Mouse (Mus musculus): ENCODE results near the gene 1700029F12Rik.
"Not testable (repeated sequence)": the region's sequence is repeated elsewhere in the genome, so short reads cannot be mapped to it uniquely, and the experiment has no call there.

1700029F12Rik gene

GRCm38 (mm10) chr13:97034262-97034661 lies at the start of gene 1700029F12Rik:
Gene 1700029F12Rik, minus strand, starts transcription at chr13:97034362.
- DNase-seq: no peak

- DNase-seq: no peak
These were observed 48.3 kb upstream of the 1700029F12Rik start for GRCm38 (mm10) chr13:97082432-97082831.

- no peak for DNase-seq
These were observed 46.5 kb upstream of the 1700029F12Rik start for GRCm38 (mm10) chr13:97080615-97081014.

- peak; percentile 66 to 70 for DNase-seq
These were observed 46.0 kb upstream of the 1700029F12Rik start for GRCm38 (mm10) chr13:97080201-97080600.

- no peak for DNase-seq
These were observed 43.4 kb upstream of the 1700029F12Rik start for GRCm38 (mm10) chr13:97077556-97077955.

DNA sequence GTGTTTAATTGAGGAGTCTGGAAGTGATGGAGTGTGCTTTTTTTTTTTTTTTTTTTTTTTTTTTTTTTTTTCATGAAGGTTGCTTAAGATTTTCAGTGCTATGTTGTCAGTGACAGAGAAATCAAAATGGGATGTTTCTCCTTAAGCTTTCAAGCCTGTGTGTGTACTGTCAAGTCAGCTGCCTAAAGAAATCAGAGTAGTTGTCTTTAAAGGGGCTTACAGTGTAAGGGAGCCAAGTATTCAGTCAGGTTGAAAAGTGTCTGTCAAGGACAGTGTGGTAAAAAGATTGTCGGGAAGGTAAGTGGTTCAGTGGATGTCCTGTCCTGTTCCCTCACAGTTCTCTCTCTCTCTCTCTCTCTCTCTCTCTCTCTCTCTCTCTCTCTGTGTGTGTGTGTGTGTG lies 39.3 kb upstream of the 1700029F12Rik start:
- no peak for DNase-seq

DNA sequence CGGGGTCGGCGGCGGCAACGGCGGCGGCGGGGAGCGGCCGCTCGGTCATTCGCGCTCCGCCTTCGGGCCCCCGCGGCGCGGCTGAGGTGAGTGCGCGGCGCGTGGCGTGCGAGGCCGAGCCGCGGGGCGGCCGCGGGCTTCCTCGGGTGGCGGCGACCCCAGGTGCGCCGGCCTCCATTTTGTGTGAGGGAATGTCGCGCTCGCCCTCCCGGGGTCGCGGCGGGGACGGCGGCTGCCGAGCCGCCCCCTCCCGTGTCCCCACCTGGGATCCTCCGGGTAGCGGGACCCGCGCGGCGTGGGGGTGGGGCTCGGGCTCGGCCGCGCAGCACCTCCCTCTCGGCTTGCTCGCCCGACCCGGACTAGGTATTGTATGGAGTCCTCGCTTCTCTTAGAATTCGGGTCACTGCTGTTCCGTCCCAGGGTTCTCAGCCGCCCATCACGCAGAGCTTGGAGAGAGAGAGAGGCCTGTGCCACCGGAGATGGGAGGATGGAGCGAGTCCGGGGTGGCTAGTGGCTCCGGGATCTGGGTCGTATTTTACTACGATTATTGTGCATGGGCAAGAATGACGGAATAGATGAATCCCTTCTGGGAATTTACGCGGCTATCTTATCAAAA lies 37.6 kb upstream of the 1700029F12Rik start:
- peak; percentile 44 to 59 for DNase-seq

DNA sequence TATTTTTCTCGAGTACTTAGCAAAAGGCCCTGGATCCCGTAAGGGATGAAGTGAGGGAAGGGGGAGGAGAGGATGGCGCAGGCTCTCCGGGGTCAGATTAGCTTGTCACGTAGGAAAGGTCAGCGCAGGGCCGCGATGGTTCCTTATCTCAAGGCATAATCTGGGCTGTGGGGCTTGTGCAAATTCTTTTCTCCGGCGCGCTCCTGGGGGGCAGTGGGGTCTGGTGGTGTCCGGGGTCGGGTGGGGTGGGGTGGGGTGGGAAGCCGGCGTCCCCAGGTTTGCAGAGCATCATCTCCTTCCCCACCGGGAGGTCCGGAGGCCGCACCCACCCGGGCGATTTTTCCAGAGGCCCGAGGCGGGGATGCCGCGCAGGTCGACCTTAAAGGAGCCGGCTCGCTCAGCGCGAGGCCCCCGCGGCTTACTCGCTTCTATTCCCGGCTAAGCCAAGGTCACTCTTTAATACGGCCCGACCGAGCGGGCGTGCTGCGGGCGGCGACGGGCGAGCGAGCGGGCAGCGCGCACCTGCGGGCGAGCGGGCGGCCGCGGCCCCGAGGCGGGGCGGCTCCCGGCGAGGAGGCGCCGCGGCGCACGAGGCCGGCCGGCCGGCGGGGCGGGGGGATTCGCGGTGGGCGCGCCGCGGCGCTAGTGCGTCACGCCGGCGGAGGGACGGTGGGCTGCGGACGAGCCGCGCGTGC lies 36.9 kb upstream of the 1700029F12Rik start:
- DNase-seq: peak; percentile 48 to 51

DNA sequence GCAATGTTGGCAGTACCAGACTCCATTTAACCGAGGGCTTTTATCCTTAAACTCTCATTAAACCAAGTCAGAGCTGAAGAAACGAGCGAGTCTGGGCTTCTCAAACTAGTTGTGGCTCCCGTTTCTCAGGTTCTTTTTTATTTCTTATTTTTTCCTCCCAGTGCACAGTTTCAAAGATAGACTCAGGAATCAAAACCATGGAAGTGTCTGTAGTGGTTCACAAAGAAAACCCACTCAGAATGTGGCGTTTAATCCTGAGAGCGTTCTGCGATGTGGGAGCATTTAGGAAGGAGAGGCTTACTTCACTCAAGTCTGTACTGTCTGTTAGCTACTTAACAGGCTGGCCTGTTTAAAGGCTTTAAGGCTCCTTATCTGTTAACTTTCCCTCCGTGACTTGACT lies 34.0 kb upstream of the 1700029F12Rik start:
- no peak for DNase-seq

DNA sequence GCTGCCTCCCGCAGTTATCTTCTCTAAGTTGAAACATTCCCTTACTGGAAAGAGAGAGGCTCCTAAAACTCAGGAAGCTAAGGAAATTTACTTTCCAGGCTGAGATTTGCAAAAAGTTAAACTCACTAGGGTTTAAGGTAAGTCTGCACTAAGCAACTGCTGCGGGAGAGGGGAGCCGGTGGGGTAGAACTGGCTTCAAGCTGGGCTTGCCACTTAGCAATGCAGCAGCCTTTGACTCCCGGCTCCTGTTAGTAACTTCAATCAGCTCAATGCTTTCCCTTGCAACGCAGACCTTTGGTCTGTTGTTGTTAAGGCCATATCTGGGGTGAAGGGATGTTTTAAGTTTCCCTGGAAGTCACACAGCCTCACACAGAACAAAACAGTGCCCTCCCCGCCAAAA lies 33.5 kb upstream of the 1700029F12Rik start:
- DNase-seq: no peak

DNA sequence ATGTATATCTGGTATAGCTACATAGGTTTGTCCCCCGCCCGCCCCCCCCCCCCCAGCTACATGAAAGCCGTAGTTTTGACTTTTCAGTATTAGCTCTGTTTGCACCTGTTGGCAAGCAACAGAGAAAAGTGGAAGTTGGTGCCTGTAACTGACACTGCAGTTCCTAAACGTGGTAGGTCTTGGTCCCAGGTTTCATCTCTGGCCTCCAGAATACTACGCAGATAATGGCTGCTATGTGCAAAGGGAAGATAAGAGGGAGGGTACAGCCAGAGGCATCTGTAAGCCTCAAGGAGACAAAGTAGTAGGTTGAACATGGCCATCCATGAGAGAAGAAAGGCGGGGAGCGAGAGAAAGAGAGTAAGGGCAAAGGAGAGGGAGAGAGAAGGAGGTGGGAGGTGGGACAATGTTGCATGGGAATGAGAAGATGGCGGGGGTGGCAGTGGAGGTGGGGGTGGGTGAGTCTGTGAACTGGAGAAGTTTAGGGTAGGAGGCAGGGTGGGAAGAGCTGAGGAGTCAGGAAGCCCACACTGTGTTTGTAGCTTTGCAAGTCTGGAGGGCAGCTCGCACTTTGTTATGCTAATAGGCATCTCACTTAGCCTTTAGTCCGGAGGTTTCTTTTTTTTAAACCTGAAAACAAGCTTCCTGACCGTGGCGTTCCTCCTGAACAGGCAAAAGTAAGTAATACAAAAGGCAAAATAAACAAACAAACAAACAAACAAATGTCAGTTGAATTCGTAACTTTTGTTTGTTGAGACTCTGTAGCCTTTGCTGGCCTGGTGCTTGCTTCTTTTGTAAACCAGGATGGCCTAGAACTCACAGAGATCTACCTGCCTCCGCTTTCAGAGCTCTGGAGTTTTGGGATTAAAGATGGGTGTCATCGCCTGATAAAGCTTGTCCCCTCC lies 32.7 kb upstream of the 1700029F12Rik start, which contains the start of gene Fam169a:
Fam169a (plus strand) TSS at position 638 of the 902 bp plus-strand sequence.
- DNase-seq: no peak

DNA sequence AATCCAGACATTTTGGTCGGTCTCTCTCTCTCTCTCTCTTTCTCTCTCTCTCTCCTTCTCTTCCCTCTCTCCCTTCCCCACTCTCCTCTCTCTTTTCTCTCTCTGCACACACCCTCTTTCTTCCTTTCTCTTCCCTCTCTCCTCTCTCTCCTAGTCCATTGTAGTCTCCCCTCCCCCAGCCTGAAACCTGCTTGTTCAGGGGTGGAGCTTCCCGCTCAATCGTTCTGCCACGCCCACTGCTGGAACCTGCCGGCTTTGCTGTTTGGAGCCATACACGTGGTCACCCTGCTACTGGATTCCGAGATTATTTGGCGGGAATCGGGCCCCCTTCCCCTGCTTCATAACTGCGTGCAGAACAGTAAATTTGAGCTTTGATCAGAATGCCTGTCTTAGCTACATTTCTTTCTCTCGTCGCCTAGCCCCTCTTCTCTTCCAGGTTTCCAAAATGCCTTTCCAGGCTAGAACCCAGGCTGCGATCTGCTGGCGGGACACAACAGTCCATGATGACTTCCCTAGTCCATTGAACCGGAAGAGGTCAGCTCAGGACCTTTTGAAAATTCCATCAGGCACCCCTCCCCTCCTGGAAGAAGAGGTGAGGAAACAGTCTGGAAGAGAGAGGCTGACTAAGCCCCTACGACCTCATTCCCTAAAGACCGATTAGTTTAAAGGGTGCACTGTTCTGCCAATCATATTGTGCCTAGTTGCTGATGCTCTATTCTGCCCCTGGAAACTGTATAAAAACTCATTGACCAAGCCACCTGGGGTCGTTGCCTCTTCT lies 30.9 kb upstream of the 1700029F12Rik start:
- not testable (repeated sequence) for DNase-seq

GRCm38 (mm10) chr13:97064413-97064812 lies 30.3 kb upstream of the 1700029F12Rik start:
- DNase-seq: no peak

DNA sequence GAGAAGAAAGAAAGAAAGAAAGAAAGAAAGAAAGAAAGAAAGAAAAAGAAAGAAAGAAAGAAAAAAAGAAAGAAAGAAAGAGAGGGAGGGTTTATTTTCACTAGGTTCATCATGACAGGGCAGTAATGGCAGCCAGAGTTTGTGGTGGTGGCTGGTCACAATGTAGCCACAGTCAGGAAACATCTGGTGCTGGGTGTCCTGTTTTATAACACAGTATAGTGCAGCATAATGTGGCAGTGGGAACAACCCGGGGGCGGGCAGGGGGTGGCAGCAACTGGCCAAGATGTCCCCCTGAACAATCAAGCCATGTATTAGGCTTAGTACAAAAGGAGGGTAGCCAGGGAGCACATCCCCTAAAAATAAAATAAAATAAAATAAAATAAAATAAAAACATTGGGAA lies 29.3 kb upstream of the 1700029F12Rik start:
- DNase-seq: no peak

GRCm38 (mm10) chr13:97062151-97062550 lies 28.0 kb upstream of the 1700029F12Rik start:
- peak; percentile 89 to 90 for DNase-seq

- no peak for DNase-seq
These were observed 26.2 kb upstream of the 1700029F12Rik start for GRCm38 (mm10) chr13:97060331-97060730.

- no peak for DNase-seq
These were observed 25.6 kb upstream of the 1700029F12Rik start for GRCm38 (mm10) chr13:97059746-97060145.

DNA sequence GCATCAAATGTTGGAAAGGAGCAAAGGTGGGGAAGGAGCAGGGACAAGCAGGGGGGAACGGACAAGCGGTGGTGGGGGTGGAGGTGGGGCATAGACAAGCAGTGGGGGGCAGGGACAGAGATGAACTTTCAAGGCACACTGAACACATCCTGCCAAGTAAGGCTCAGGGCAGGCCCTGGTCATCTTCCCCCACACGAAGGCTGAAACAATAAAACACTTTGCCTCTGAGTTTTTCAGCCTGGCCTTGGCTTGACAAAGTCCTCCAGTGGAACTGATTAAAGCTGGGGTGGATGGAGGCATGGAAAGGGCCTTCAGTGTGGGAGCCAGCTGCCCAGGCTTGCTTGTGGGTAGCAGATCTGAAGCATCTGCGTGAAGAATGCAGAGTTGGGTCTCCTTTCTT lies 23.7 kb upstream of the 1700029F12Rik start:
- DNase-seq: no peak

DNA sequence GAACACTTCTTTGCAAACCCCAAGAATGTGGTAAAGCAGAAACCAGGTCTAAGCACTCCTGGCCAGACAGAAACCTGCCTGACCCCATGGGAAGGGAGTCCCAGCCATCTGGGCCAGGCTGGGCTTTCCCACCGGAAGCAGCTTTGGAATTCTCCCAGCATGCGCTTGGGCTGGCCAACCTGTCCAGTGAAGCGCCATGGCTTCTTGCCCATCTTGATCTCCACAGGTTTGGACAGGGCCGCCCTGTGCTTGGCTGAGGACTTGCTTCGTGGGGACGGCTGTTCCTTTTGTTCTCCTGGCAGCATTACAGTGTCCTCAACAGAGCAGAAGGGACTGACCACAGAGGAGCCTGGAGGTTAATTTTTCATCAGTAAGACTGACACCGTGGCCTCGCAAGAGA lies 19.7 kb upstream of the 1700029F12Rik start:
- DNase-seq: peak; percentile 98 to 99

DNA sequence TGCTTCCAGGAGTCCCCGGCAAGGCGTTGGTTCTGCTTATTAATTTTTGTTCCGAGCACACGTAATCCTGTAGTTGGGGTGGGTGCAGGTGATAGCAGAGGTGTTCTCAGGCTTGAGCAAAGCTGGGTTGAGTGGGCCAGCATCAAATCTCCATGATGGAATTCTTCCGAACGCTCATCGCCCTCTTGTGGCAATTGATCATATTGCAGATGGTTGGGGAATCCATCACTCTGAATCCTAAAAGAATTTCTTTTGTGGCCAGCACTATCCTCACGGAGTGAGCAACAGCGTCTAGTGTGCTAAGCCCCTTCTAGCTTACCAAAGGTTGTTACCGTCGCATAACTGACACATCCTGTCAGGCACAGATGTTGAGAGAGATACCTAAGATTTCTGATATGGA lies 18.5 kb upstream of the 1700029F12Rik start:
- peak; percentile 87 to 91 for DNase-seq

GRCm38 (mm10) chr13:97051158-97051557 lies 17.0 kb upstream of the 1700029F12Rik start:
- peak; percentile 97 to 98 for DNase-seq

- DNase-seq: no peak
These were observed 4.1 kb downstream of the 1700029F12Rik start for GRCm38 (mm10) chr13:97030075-97030474.

DNA sequence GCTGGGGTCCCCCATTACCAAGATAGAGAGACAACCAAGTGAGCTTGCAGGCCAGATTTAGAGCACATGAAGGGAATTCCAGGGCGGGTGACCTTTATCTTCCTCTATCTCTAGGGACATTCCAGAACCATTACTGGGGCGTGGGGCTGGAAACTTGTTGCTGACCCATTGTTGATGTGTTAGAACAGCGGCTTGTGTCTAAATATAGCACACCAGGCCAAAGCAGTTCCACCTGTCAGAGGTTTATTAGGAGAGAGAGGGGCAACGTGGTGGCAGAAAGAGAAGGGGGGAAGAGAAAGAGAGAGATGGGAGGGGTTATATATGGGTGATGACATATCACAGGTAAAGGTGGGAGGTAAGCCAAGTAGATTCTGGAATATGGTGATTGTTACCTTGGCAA lies 12.3 kb downstream of the 1700029F12Rik start:
- no peak for DNase-seq
